Mouse (Mus musculus) thymus, postnatal 10 days (tissue): ENCODE results near the gene Aloxe3.
"Not testable (repeated sequence)": the region's sequence is repeated elsewhere in the genome, so short reads cannot be mapped to it uniquely, and the experiment has no call there.

Experiments
- DNase-seq, 2 experiments: peaks; one replicate each; pipeline ENCODE4 v3.0.0; 2021; ENCODE audit warnings: low spot score in 2 of 2

Gene Aloxe3

DNA sequence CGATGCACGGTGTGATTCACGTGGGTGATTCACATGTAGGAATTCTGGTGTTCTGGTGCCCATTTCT lies at the start of gene Aloxe3:
Gene Aloxe3, plus strand, starts transcription at position 45 of the 67 bp plus-strand sequence.
- DNase-seq, result no peak

- no peak for DNase-seq
These were observed 49.1 kb upstream of the Aloxe3 start for GRCm38 (mm10) chr11:69076572-69076971.

DNA sequence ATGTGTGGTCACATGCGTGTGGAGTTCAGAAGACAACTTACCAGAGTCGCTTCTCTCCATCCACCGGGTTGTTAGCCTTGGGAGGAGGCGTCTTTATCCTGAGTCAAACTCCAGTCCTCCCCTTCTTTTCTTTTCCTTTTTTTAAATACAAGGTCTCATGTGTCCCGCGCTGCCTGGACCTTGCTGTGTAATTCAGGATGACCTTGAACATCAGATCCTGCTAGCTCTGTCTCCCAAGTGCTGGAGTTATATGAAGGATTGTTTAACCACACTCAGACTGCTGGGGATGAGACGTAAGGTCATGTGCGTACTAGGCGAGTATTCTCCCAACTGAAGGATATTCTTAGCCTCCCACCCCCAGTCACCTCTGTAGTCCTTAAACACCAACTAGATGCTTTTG lies 48.4 kb upstream of the Aloxe3 start:
- DNase-seq, result no peak

DNA sequence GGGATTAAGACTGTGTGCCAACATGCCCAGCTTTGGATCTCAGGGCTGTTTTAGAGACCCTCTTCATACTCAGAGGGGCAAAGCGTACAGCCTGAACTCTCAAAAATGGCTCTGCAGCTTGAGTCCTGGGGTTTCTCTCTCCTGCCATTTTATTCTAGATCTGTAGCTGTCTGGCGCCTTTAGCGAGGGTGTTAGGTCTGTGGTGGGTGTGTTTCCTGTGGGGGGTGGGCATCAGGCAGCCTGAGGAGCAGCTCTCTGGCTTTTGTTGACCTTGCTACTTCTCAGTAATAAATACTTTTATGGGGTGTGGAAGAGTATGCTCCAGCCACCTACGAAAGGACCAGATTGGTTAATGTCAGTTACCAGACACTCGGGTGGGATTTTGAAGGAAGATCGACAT lies 47.7 kb upstream of the Aloxe3 start:
- DNase-seq, result no peak

DNA sequence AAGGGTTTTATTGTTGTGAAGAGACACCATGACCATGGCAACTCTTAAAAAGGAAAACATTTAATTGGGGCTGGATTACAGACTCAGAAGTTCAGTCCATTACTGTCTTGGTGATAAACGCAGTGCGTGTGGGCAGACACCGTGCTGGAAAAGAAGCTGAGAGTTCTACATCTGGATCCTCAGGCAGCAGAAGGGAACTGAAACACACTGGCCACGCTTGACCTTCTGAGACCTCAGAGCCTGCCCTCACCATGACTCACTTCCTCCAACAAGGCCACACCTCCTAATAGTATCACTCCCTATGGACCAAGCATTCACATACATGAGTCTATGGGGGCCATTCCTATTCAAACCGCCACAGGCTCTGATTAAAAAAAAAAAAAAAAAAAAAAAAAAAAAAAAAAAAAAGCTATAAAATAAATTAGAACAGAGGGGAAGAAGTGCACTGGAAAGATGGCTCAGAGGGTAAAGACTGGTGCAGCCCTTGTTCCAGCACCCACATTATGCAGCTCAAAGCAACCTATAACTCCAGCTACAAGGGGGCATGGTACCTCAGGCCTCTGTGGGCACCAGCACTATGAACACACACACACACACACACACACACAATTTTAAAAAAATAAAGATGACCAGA lies 46.8 kb upstream of the Aloxe3 start:
- no peak for DNase-seq

- no peak for DNase-seq
These were observed 45.4 kb upstream of the Aloxe3 start for GRCm38 (mm10) chr11:69080102-69080854.

DNA sequence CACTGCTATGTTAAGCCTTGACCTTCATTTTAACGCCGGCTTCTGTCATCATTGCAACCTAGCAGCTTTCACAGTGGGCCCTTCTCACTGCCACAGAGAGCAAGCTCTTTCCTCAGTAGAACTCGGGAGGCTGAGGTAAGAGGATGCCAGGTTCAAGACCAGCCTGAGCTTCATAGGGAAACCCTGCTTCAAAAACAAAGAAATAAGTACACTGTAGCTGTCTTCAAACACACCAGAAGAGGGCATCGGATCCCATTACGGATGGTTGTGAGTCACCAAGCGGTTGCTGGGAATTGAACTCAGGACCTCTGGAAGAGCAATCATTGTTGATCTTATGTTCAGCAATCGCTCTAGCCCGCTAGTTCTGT lies 44.9 kb upstream of the Aloxe3 start:
- no peak for DNase-seq

- no peak for DNase-seq
These were observed 44.1 kb upstream of the Aloxe3 start for GRCm38 (mm10) chr11:69081613-69082012.

GRCm38 (mm10) chr11:69085608-69086007 lies 40.1 kb upstream of the Aloxe3 start:
- DNase-seq, result no peak

DNA sequence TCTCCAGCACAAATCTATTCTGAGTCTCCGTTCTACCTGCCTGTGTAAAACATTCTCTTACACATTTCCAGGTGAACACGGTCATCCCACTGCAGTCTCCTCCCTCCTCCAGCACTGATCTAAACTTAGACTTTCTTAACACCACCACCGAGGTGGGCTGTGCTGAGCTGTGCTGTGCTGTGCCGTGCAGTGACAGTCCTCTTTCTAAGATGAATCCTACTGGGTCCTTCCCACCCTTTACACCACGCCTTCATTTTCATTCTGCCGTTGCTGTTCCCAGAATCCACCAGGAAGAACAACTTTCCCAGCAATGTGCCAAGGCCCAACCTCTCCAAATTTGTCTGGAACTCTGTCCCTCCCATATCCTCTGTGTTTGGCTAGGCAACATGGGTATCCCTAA lies 39.3 kb upstream of the Aloxe3 start:
- DNase-seq, result no peak

DNA sequence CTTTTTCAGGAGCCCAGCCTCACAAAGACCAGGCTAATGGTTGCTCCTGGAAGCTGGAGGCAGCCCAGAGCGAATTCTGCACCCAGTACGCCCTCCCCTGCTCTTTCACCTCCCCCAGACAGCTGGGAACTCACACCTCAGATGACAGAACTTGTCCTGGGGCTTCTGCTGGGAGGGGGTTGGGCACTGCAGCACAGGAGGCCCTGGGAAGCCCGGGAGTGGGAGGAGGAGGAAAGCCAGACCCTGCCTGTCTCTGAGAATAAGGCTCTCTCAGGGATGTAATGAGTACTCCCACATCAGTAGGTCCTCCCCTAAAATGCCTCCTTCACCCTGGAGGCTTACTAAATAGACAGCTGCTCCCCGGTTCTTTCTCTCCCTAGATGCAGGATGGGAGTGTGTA lies 38.6 kb upstream of the Aloxe3 start:
- DNase-seq, result no peak

DNA sequence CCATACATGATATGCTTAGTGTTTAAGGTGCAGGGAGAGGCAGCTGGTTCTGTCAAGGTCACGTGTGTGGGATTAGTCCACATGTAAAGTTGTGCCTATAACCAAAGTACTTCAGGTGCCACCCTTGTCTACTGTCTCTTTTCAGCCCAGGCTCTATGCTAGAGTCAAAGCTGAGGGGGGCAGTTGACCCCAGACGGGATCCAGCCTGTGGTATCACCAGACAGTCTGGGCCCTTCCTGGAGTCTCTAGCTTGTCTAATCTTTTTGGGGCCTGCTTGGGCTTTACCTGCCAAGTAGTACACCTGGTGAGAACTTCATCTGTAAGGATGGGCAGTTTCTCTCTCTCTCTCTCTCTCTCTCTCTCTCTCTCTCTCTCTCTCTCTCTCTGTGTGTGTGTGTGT lies 38.1 kb upstream of the Aloxe3 start:
- DNase-seq, result no peak

DNA sequence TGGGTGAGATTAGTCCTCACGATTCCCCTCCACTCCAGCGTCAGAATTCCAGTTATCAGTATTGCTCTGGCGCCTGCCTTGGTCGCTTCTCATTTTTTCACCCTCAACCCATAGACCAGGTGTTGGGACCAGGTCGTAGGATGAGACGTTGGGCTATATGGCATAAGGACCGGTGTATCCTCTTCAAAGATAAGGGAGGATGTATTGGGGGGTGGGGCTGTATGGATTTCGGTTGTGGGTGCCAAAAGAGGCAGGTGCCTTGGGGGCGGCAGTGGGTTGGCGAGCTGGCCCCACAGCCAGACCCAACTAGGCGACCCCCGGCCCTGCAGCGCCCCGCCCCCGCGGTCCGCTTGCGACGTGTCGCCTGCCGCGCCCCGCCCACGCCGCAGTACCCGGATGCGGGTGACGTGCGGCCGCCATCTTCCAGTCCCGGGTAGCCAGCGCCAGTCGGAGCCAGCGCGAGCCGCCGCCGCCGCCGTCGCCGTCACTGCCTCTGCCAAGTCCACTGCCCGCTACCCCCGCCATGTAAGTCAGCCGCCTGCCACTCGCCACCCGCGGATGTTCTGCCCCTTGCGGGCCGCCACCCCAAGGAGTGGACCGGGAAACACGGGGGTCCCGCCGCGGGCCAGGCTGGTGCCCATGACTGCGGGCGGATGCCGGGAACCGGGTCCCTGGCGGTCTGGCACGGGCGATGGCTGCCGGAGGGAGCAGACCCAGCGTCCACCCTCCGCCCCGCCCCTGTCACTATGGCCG lies 37.4 kb upstream of the Aloxe3 start, which contains the start of gene Vamp2:
Gene Vamp2, plus strand, starts transcription at position 388 of the 753 bp plus-strand sequence.
- DNase-seq, result peak; percentile 80 to 89

DNA sequence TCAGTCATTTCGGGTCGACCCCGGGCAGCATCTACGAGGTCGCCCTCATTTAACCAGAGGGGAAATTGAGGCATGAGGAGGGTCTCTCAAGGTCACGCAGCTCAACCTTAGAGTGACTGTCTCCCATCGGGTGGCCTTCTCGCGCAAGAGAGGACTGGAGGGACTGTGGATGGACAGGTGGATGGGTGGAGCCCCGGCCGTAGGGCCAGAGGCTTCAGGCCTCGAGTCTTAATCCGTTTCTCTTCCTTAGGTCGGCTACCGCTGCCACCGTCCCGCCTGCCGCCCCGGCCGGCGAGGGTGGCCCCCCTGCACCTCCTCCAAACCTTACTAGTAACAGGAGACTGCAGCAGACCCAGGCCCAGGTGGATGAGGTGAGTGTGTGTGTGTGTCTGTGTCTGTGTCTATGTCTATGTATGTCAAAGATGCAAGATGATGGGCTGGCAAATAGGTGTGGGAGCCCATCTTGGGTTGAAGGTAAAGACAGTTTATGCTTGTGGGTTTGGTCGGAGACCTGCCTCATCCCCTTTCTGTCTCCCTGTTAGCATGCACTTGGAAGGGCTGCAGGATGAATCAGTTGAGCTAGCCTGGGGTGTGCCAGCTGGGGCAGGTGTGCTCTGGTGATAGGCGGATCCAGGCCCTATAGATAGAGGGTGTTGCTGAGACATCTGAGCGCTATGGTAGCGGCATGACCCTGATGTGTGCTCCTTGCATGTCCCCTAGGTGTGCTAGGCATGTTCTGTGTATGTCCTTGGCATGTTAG lies 36.7 kb upstream of the Aloxe3 start:
- DNase-seq, result no peak

DNA sequence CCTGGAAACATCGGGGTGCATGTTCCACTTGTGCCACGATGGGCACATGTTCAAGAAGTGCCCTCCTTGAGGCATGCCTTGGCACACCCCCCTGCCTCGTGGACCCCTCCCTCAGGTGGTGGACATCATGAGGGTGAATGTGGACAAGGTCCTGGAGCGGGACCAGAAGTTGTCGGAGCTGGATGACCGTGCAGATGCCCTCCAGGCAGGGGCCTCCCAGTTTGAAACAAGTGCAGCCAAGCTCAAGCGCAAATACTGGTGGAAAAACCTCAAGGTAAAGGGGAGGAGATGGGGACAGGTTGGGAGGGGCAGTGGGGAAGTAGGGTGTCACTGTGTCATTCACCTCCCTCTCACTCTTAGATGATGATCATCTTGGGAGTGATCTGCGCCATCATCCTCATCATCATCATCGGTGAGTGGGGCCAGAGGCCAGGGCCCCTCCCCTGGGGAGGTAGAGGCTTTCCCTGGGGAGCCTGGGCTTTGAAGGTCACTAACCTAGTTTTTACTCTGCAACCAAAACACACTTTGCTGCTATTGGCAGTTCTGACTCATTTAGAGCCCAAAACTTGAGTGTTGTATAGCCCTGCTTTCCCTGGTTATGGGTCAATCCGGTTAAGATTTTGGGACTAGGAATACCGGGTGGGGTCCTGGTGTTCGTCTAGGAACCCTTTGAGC lies 35.9 kb upstream of the Aloxe3 start:
- DNase-seq, result no peak

DNA sequence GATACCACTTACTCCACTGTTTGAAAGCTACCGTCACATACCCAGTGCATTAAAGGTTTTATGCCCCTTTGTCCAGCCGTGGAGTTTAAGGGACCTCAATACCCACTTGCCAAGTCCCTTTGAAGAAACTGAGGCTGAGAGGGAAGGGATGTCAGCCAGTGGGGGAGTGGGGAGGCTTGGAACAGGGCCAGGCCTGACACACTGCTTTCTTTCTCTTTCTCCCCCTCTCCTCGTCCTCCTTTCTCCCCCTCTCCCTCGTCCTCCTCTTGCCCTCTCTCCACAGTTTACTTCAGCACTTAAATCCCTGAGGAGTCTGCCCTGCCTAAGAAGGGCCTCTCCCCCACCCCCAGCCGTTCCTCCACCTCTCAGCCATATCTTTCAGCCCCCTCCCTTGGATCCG lies 35.3 kb upstream of the Aloxe3 start:
- no peak for DNase-seq

- DNase-seq, result no peak
These were observed 33.9 kb upstream of the Aloxe3 start for GRCm38 (mm10) chr11:69091566-69092385.

GRCm38 (mm10) chr11:69092386-69092751 lies 33.3 kb upstream of the Aloxe3 start:
- peak; percentile 75 to 90 for DNase-seq

- DNase-seq, result no peak
These were observed 32.8 kb upstream of the Aloxe3 start for GRCm38 (mm10) chr11:69092871-69093270.

- not testable (repeated sequence) for DNase-seq
These were observed 31.8 kb upstream of the Aloxe3 start for GRCm38 (mm10) chr11:69093856-69094255.

- DNase-seq, result peak; percentile 95 to 99
These were observed 30.8 kb upstream of the Aloxe3 start, which contains the start of gene Per1 for GRCm38 (mm10) chr11:69094697-69095429. Gene Per1, plus strand, starts transcription at chr11:69095217.
